Mouse (Mus musculus): ENCODE results near the gene Klhdc1.

GRCm38 (mm10) chr12:69262251-69262650 lies 21.3 kb downstream of the Klhdc1 start:
- no peak for TF ChIP-seq CTCF (IDR thresholded peaks at IDR 0.05; ENCODE audit: low read depth)
- TF ChIP-seq EP300 (IDR thresholded peaks at IDR 0.05; ENCODE audit: low read depth) = no peak

Data from heart, postnatal 0 days (tissue).